Mouse (Mus musculus) gastrocnemius, postnatal 36 days (tissue): ENCODE data around the gene Abl1. TPM values are rescaled to one million over a fixed set of nuclear protein-coding genes. Genes with fewer than 3 reads are reported as not detected.
"Not testable (repeated sequence)": the region's sequence is repeated elsewhere in the genome, so short reads cannot be mapped to it uniquely, and the experiment has no call there.

Source experiments
- DNase-seq, 2 experiments: peaks; one replicate each; pipeline ENCODE4 v3.0.0; 2022
- intact Hi-C: fragments of 180-260 bp; cut with DNase I; formaldehyde crosslinking; loops from one replicate; pipeline ENCODE4 v1.15.1; 2025
- long read RNA-seq, 2 experiments: library from polyadenylated mRNA; stranded (forward); transcript quantifications; one replicate each; pipeline ENCODE4 v2.0.0; 2021
- total RNA-seq, 2 experiments: library from RNA; stranded (reverse); gene quantifications; 2 replicates each; pipeline ENCODE4 v1.2.3; 2021

Gene Abl1
- total RNA-seq: 10 to 100 TPM; 21.9 to 22.3 TPM
- long read RNA-seq, experiment 1, partial matches to known transcripts: 1 of 10 reads
- long read RNA-seq, experiment 1, other reads (novel, unspliced or antisense): 9 of 10 reads
- long read RNA-seq, experiment 2, full-length matches to known transcripts: 2 of 10 reads
- long read RNA-seq, experiment 2, partial matches to known transcripts: 0 of 10 reads
- long read RNA-seq, experiment 2, other reads (novel, unspliced or antisense): 8 of 10 reads

GRCm38 (mm10) chr2:31688074-31688925, at the start of gene Abl1:
Gene Abl1, plus strand, starts transcription at chr2:31688376.
- intact Hi-C loops: no loop called here
- DNase-seq: peak; percentile 84 to 92

- intact Hi-C loops: no loop called here
- DNase-seq: no peak
These were observed 49.4 kb upstream of the Abl1 start for GRCm38 (mm10) chr2:31638581-31639465.

GRCm38 (mm10) chr2:31639466-31639760, 48.8 kb upstream of the Abl1 start:
- DNase-seq: no peak
- intact Hi-C loops: no loop called here

GRCm38 (mm10) chr2:31639901-31640608, 48.1 kb upstream of the Abl1 start, which contains the start of gene Prdm12:
Gene Prdm12, plus strand, starts transcription at chr2:31640037.
- DNase-seq: no peak
- intact Hi-C loops: no loop called here

- no peak for DNase-seq
- intact Hi-C loops: no loop called here
These were observed 47.3 kb upstream of the Abl1 start for GRCm38 (mm10) chr2:31640609-31641507.

GRCm38 (mm10) chr2:31641508-31641830, 46.7 kb upstream of the Abl1 start:
- intact Hi-C loops: no loop called here
- no peak for DNase-seq

GRCm38 (mm10) chr2:31641929-31642328, 46.2 kb upstream of the Abl1 start:
- no peak for DNase-seq
- intact Hi-C loops: no loop called here

- intact Hi-C loops: no loop called here
These were observed 34.0 kb upstream of the Abl1 start for GRCm38 (mm10) chr2:31653971-31654853.

GRCm38 (mm10) chr2:31654854-31655559, 33.2 kb upstream of the Abl1 start:
- DNase-seq: no peak
- intact Hi-C loops: no loop called here

More at GRCm38 (mm10) chr2:31653971-31654853, 34.0 kb upstream of the Abl1 start:
- DNase-seq: no peak

- DNase-seq: no peak
- intact Hi-C loops: loop anchor here (1.0 kb wide), 1 partner anchor 173 kb away; no protein-coding TSS in a partner anchor
These were observed 31.8 kb upstream of the Abl1 start for GRCm38 (mm10) chr2:31656374-31656773.

- DNase-seq: no peak
- intact Hi-C loops: no loop called here
These were observed 25.0 kb upstream of the Abl1 start for GRCm38 (mm10) chr2:31662939-31663803.

GRCm38 (mm10) chr2:31663804-31664180, 24.4 kb upstream of the Abl1 start:
- intact Hi-C loops: no loop called here
- DNase-seq: no peak

- intact Hi-C loops: no loop called here
- no peak for DNase-seq
These were observed 20.8 kb upstream of the Abl1 start for GRCm38 (mm10) chr2:31667332-31667731.

GRCm38 (mm10) chr2:31670551-31671035, 17.6 kb upstream of the Abl1 start, which contains the start of gene Exosc2:
Gene Exosc2, plus strand, starts transcription at chr2:31670715.
- peak; percentile 84 to 86 for DNase-seq
- intact Hi-C loops: no loop called here

GRCm38 (mm10) chr2:31678641-31679040, 9.5 kb upstream of the Abl1 start:
- intact Hi-C loops: no loop called here
- DNase-seq: no peak

- not testable (repeated sequence) for DNase-seq
- intact Hi-C loops: loop anchor here (5.0 kb wide), 1 partner anchor 231 kb away; no protein-coding TSS in a partner anchor
These were observed 7.0 kb upstream of the Abl1 start for GRCm38 (mm10) chr2:31681051-31681707.
